Mouse (Mus musculus) stomach, embryonic 14.5 days (tissue): Measurements from ENCODE around the gene Eif2b2. TPM values are rescaled to one million over a fixed set of nuclear protein-coding genes. Genes with fewer than 3 reads are reported as not detected.

Experiments
- ATAC-seq: fragments of 200-750 bp; cut with Nextera tagmentation; 2 replicates; pipeline ENCODE4 v1.8.0; 2017; ENCODE audit warnings: low read depth, moderate TSS enrichment; ENCODE audit not compliant: insufficient number of reproducible peaks, insufficient read depth, low FRiP score
- H3K27ac ChIP-seq: fragments of 300-500 bp; sonication (generic); 2 replicates; pipeline ENCODE4 v1.5.1; 2014; ENCODE audit warnings: mild to moderate bottlenecking, low read length, moderate library complexity, mixed read lengths
- H3K27me3 ChIP-seq: fragments of 300-500 bp; sonication (generic); 2 replicates; pipeline ENCODE4 v1.6.1; 2014; ENCODE audit warnings: low read length, control low read depth, mixed read lengths; ENCODE audit not compliant: control insufficient read depth, insufficient read depth
- H3K36me3 ChIP-seq: fragments of 300-500 bp; sonication (generic); 2 replicates; pipeline ENCODE4 v1.6.1; 2014; ENCODE audit warnings: mild to moderate bottlenecking, control low read depth, low read length, moderate library complexity, mixed read lengths; ENCODE audit not compliant: control insufficient read depth, insufficient read depth
- H3K4me1 ChIP-seq: fragments of 300-500 bp; sonication (generic); 2 replicates; pipeline ENCODE4 v1.6.1; 2014; ENCODE audit warnings: low read length, control low read depth, mixed read lengths; ENCODE audit not compliant: control insufficient read depth, insufficient read depth
- H3K4me2 ChIP-seq: fragments of 300-500 bp; sonication (generic); replicated peaks from 2 replicates; pipeline ENCODE4 v1.6.1; 2014; ENCODE audit warnings: low read depth, low read length, control low read depth
- H3K4me3 ChIP-seq: fragments of 300-500 bp; sonication (generic); 2 replicates; pipeline ENCODE4 v1.5.1; 2014; ENCODE audit warnings: low read depth, low read length, control low read depth
- H3K9ac ChIP-seq: fragments of 300-500 bp; sonication (generic); replicated peaks from 2 replicates; pipeline ENCODE4 v1.6.1; 2014; ENCODE audit warnings: low read depth, mild to moderate bottlenecking, control low read depth, low read length, moderate library complexity, mixed read lengths
- H3K9me3 ChIP-seq: fragments of 300-500 bp; sonication (generic); 2 replicates; pipeline ENCODE4 v1.6.1; 2016; ENCODE audit warnings: low read depth, low read length, control low read depth; ENCODE audit not compliant: control insufficient read depth
- WGBS: fragments of 180-500 bp; shearing (Covaris S2); extraction: QIAGEN DNeasy Blood & Tissue Kit; methylation state at CpG from one replicate; pipeline ENCODE4 v1.1.7; 2014; 5-methylcytosine and 5-hydroxymethylcytosine counted together
- polyA plus RNA-seq: library from polyadenylated mRNA; unstranded; fragments of >200 nt; fragmentation: Nextera tagmentation; extraction: Ambion mirVana; gene quantifications from 2 replicates; pipeline ENCODE4 v1.2.1, GENCODE M21; 2014

Eif2b2 gene
- polyA plus RNA-seq, 1 experiment from 2014 or later: 81.1 TPM

DNA sequence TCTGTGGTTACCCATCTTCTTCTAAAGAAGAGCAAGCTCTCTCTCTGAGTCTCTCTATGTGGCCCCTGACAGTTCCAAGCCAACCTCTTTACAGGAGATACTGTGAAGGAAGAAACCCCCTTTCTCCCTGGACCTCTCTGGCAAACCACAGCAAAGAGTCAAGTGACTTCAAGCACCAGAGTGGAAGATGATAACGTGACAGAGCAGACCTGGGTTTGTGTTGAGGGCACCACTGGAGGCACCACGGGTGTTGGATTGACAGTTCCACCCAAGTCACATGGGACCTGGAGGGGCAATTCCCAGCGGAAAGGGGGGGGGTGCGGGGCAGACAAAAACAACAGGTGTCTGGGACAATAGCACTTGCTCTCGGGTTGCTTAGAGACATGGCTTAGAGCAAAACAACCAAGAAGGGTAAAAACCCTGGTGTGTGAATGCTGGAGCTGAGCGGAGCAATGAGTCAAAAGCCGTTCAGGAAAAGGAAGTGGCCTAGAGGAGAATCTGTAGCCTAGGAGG is 10.5 kb upstream of the Eif2b2 start:
- Histone ChIP-seq H3K4me3 (no peak overlapping the region), H3K4me2 (no peak overlapping the region), H3K9ac (no peak overlapping the region), H3K36me3 (no peaks in the 10 kb centered on the region), H3K4me1 (no peaks in the 10 kb centered on the region), H3K27me3 (no peaks in the 10 kb centered on the region), H3K27ac (no peak overlapping the region), H3K9me3 (no peaks in the 10 kb centered on the region)
- 38% methylated on average over 7 of the region's 7 CpGs for WGBS
- ATAC-seq: no peak

DNA sequence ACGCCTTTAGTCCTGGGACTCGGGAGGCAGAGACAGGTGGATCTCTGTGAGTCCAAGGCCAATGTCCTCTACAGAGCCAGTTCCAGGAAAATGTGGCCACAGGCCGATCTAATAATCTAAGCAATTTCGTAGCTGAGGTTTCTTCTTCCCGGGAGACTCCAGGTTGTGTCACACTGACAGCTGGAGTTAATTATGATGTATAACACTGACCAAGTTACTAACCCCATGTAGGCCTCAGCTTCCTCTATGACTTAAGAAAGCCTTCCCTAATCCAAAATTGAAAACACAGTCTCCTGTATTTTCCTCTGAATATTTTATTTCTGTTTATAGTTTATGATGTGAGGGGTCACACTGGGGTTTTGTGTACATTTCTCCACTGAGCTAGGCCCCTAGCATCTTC is 4.2 kb upstream of the Eif2b2 start:
- H3K9ac ChIP-seq: no peak overlapping the region
- no peak overlapping the region for H3K27ac ChIP-seq
- 77% methylated on average over 5 of the region's 5 CpGs for WGBS
- no peaks in the 10 kb centered on the region for H3K27me3 ChIP-seq
- no peak overlapping the region for H3K4me3 ChIP-seq
- H3K36me3 ChIP-seq: no peaks in the 10 kb centered on the region
- no peaks in the 10 kb centered on the region for H3K9me3 ChIP-seq
- no peak for ATAC-seq
- H3K4me1 ChIP-seq: peaks cover 8% of the 10 kb centered on the region; the same call in 1 of the 2 replicates
- H3K4me2 ChIP-seq: no peak overlapping the region

DNA sequence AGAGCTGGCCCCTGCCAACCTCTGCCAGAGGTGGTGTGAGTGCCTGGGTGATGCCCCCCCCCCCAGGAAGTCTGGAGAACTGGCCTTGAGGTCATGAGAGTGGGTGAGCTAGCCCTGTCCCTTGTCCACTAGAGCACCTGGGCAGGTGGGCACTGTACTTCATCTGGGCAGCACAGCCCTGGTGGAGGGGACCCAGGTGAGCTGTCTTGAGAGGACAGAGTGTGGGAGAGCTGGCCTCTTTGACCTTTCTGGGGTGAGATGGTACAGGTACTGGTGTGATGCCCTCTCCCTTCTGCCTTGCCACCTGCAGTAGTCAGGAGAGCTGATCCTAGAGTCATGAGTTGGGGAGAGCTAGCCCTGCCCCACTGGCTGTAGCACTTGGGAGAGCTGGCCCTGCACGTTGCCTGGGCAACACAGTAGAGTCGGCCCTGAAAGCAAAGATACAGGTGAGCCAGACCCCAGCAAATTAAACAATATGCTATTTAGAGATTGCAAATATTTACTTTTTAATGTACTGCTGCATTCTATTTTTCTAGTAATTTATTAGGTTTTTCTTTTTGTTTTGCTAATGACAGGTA is 1.5 kb upstream of the Eif2b2 start:
- ATAC-seq: peak; percentile 66
- Histone ChIP-seq H3K4me1 (peaks cover 14% of the 10 kb centered on the region; the same call in 1 of the 2 replicates), H3K9me3 (no peaks in the 10 kb centered on the region), H3K4me3 (no peak overlapping the region), H3K36me3 (peaks cover 3% of the 10 kb centered on the region; the same call in 1 of the 2 replicates), H3K27me3 (no peaks in the 10 kb centered on the region), H3K9ac (no peak overlapping the region), H3K4me2 (no peak overlapping the region), H3K27ac (no peak overlapping the region)
- 71% methylated on average over 2 of the region's 2 CpGs for WGBS

DNA sequence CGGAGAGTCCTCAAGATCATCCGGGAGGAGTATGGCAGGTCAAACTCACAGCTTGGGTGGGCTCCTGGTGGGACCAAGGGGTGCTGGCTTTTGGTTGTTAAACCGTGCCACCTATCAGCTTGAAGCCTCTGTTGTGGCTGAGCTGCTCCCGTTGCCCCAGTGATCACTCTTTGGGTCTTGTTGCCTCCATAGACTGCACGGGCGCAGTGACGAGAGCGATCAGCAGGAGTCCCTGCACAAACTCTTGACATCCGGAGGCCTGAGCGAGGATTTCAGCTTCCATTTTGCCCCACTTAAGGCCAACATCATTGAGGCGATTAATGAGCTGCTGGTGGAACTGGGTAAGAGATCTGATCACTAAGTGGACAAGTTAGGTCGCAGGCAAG is 617 bp downstream of the Eif2b2 start:
- peaks cover 14% of the 10 kb centered on the region; the same call in 1 of the 2 replicates for H3K4me1 ChIP-seq
- peaks cover 16% of the 10 kb centered on the region for H3K36me3 ChIP-seq
- 3% methylated on average over 12 of the region's 12 CpGs for WGBS
- peak overlapping the region; percentile 90 for H3K4me2 ChIP-seq
- H3K9ac ChIP-seq: peak overlapping the region; percentile 58
- H3K27ac ChIP-seq: 0 out of 2 replicates have a peak overlapping the region, but pooled peaks have one; percentile 48
- peak overlapping the region; percentile 84 for H3K4me3 ChIP-seq
- ATAC-seq: no peak
- no peaks in the 10 kb centered on the region for H3K9me3 ChIP-seq
- H3K27me3 ChIP-seq: no peaks in the 10 kb centered on the region

DNA sequence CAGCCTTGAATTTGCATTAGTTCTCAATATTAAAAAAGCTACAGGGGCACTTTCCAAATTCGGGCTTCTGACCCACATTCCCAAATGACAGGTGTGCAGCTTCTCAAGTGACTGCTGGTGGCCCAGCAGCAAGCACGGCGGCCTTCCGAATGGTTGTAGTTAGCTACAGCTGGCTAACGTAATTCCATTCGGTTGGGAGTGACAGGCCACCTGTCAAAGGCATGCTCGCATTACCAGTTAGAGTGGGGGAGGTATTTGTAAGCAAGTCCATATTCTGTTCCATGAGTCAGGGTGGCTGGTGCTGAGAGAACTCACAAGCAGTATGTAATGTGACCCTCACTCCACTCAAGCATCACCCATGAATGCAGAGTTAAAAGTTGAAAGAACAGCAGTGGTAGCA is 7.9 kb downstream of the Eif2b2 start:
- Histone ChIP-seq H3K4me1 (peaks cover 4% of the 10 kb centered on the region; the same call in 1 of the 2 replicates), H3K4me3 (no peak overlapping the region), H3K36me3 (peaks cover 34% of the 10 kb centered on the region), H3K4me2 (no peak overlapping the region), H3K27ac (no peak overlapping the region), H3K9ac (no peak overlapping the region), H3K27me3 (no peaks in the 10 kb centered on the region), H3K9me3 (no peaks in the 10 kb centered on the region)
- no peak for ATAC-seq
- 37% methylated on average over 7 of the region's 7 CpGs for WGBS

DNA sequence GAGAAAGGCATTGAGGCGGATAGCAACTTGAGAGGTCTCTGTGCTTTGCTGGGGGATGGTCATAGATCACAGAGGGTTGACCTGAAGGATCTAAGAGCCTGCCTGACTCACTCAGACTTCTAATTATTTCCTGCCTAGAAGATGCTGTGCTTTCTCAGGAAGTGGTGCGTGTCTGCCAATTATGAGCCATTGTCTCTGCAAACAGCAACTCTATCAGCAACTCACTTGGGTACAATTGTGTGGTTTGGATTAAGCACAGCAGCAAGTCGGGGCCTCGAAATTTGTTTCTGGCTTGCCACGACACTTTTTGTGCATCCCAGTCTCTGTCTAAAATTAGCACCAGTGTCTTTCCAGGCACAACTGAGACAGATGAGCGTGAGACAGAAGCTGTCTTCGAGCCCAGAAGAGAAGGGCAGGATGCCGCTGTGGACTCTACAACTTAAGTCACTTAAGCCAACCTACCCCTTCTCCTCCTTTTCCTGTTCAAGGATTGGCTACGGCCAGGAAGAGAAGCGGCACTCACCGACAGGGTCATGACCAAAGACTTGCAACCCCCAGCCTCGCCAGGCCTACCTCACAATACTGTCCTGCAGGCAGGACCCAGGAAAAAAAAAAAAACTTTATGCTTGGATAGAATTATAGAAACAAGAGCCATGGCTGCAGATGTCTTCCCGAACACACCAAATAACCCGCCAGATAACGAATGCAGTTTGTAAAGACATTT is 8.8 kb downstream of the Eif2b2 start:
- WGBS: 66% methylated on average over 15 of the region's 15 CpGs
- no peaks in the 10 kb centered on the region for H3K9me3 ChIP-seq
- H3K27me3 ChIP-seq: no peaks in the 10 kb centered on the region
- H3K36me3 ChIP-seq: peaks cover 28% of the 10 kb centered on the region
- no peak overlapping the region for H3K4me2 ChIP-seq
- H3K4me1 ChIP-seq: peaks cover 4% of the 10 kb centered on the region; the same call in 1 of the 2 replicates
- H3K9ac ChIP-seq: no peak overlapping the region
- ATAC-seq: no peak
- H3K4me3 ChIP-seq: no peak overlapping the region
- no peak overlapping the region for H3K27ac ChIP-seq

DNA sequence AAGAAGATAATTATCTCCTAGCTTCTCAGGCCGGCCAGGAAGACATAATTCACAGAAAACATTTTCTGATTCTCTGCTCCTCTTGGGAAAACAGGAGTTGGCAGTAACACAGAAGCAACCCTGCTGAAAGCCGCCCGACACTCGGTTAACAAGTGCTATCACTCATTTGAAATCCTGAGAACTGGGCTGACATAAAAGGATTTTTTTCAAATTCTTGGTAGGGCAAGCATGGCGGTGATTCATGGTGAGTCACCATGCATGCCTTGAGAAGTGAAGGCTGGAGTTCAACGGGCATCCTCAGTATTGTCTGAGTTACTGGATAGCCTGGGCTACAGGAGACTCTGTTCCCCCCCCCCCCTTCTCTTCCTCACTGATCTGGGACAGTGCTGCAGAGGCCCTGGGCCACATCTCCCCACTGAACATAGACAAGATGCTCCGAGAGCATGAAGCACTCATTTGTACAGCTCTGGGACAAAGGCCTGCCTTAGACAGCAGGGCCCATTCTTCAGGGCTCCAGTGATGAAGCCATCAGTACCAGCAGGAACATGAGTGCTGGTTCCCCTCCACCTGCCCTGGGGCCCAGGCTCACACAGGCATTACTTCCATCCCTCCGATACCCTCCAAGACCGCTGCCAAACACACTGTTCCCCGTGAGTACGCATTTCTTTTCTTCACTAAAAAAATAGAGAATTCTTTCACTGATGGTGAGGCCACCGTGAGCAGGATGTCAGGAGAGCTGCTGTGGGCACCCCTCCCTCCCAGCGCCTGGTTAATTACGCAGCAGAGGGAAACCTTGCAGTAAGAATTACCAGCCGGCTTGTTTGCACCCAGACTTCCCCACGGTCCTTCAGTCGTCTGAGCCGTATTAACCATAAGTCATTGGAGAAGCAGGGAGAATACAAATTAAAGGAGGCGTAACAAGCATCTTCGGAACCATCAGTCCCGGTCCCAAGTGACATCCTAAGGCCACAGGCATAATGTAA is 14.4 kb downstream of the Eif2b2 start:
- Histone ChIP-seq H3K27me3 (no peaks in the 10 kb centered on the region), H3K4me1 (no peaks in the 10 kb centered on the region), H3K9ac (no peak overlapping the region), H3K27ac (no peak overlapping the region), H3K9me3 (no peaks in the 10 kb centered on the region), H3K36me3 (no peaks in the 10 kb centered on the region), H3K4me2 (no peak overlapping the region), H3K4me3 (no peak overlapping the region)
- WGBS: 83% methylated on average over 21 of the region's 21 CpGs
- no peak for ATAC-seq

DNA sequence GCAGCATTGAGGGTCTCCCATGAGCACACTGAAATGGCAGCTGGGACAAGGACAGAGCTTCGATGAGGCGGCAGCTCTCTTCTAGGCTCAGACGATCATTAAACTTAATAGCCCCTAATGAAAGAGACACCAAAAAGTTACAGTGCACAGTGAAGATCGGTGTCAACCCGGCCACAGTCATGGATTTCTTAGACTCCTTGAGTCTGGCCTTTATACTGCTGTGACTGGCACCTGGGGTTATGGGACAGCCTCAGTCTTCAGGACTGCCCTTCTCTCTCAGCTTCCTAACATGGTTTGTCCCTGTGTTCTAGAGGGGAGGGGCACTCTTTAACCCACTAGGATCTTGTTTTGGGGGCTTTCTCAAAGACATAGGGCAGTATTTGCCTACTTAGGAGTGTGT is 18.3 kb downstream of the Eif2b2 start:
- Histone ChIP-seq H3K4me1 (no peaks in the 10 kb centered on the region), H3K9me3 (no peaks in the 10 kb centered on the region), H3K9ac (no peak overlapping the region), H3K27me3 (no peaks in the 10 kb centered on the region), H3K27ac (no peak overlapping the region), H3K4me2 (no peak overlapping the region), H3K4me3 (no peak overlapping the region), H3K36me3 (no peaks in the 10 kb centered on the region; the same call in 1 of the 2 replicates)
- 90% methylated on average over 5 of the region's 5 CpGs for WGBS
- ATAC-seq: no peak
